Mouse (Mus musculus): ENCODE results near the gene Ppp1r1c. TPM values are rescaled to one million over a fixed set of nuclear protein-coding genes. Genes with fewer than 3 reads are reported as not detected.

The Ppp1r1c gene
- polyA plus RNA-seq, 2 experiments: not detected

GRCm38 (mm10) chr2:79713662-79714091 is 6.1 kb downstream of the Ppp1r1c start:
- ATAC-seq (ENCODE audit: insufficient read depth) (no peak), DNase-seq (ENCODE audit: low read depth in 3 of 3, low spot score in 3 of 3) (peak in 1 of 3 experiments; percentile 16)
- Histone ChIP-seq H3K9me3 (ENCODE audit: control insufficient read depth, low read length) (no peaks in the 10 kb centered on the region), H3K36me3 (replicated peaks; ENCODE audit: control insufficient read depth, insufficient read depth, low read depth) (no peaks in the 10 kb centered on the region), H3K9ac (replicated peaks) (no peak overlapping the region), H3K4me1 (replicated peaks; ENCODE audit: control insufficient read depth in 2 of 2, insufficient read depth in 2 of 2, low read length in 1 of 2) (no peaks in the 10 kb centered on the region), H3K27ac (no peak overlapping the region), H3K27me3 (ENCODE audit: control insufficient read depth, insufficient read depth, low read length) (no peaks in the 10 kb centered on the region), H3K4me3 (ENCODE audit: insufficient read depth in 1 of 2, low read depth in 2 of 2, low read length in 2 of 2) (no peak overlapping the region), H3K4me2 (ENCODE audit: low read depth) (no peak overlapping the region)
- TF ChIP-seq CTCF (IDR thresholded peaks at IDR 0.05; ENCODE audit: low read depth) (no peak), EP300 (IDR thresholded peaks at IDR 0.05; ENCODE audit: low read depth) (no peak)
- WGBS (ENCODE audit: insufficient replicate concordance): 6% methylated on average over 3 of the region's 3 CpGs

GRCm38 (mm10) chr2:79714745-79715144 is 7.2 kb downstream of the Ppp1r1c start:
- H3K4me2 ChIP-seq (ENCODE audit: low read depth): no peak overlapping the region
- no peak overlapping the region for H3K27ac ChIP-seq
- DNase-seq (ENCODE audit: low read depth in 3 of 3, low spot score in 3 of 3) (no peak), ATAC-seq (ENCODE audit: insufficient read depth) (no peak)
- H3K9ac ChIP-seq (replicated peaks): no peak overlapping the region
- 73% methylated on average over 6 of the region's 6 CpGs for WGBS (ENCODE audit: insufficient replicate concordance)
- H3K9me3 ChIP-seq (ENCODE audit: control insufficient read depth, low read length): no peaks in the 10 kb centered on the region
- H3K27me3 ChIP-seq (ENCODE audit: control insufficient read depth, insufficient read depth, low read length): no peaks in the 10 kb centered on the region
- H3K36me3 ChIP-seq (replicated peaks; ENCODE audit: control insufficient read depth, insufficient read depth, low read depth): no peaks in the 10 kb centered on the region
- TF ChIP-seq EP300 (IDR thresholded peaks at IDR 0.05; ENCODE audit: low read depth) (no peak), CTCF (IDR thresholded peaks at IDR 0.05; ENCODE audit: low read depth) (no peak)
- H3K4me1 ChIP-seq (replicated peaks; ENCODE audit: control insufficient read depth in 2 of 2, insufficient read depth in 2 of 2, low read length in 1 of 2): no peaks in the 10 kb centered on the region
- H3K4me3 ChIP-seq (ENCODE audit: insufficient read depth in 1 of 2, low read depth in 2 of 2, low read length in 2 of 2): no peak overlapping the region

- DNase-seq (ENCODE audit: low read depth in 3 of 3, low spot score in 3 of 3): no peak
These were observed 8.3 kb downstream of the Ppp1r1c start for GRCm38 (mm10) chr2:79715925-79716324.

GRCm38 (mm10) chr2:79717846-79718245 is 10.3 kb downstream of the Ppp1r1c start:
- Histone ChIP-seq H3K36me3 (replicated peaks; ENCODE audit: control insufficient read depth, insufficient read depth, low read depth) (no peaks in the 10 kb centered on the region), H3K4me3 (ENCODE audit: insufficient read depth in 1 of 2, low read depth in 2 of 2, low read length in 2 of 2) (no peak overlapping the region), H3K9ac (replicated peaks) (no peak overlapping the region), H3K9me3 (ENCODE audit: control insufficient read depth, low read length) (no peaks in the 10 kb centered on the region), H3K4me1 (replicated peaks; ENCODE audit: control insufficient read depth in 2 of 2, insufficient read depth in 2 of 2, low read length in 1 of 2) (no peaks in the 10 kb centered on the region), H3K27me3 (ENCODE audit: control insufficient read depth, insufficient read depth, low read length) (no peaks in the 10 kb centered on the region), H3K4me2 (ENCODE audit: low read depth) (no peak overlapping the region), H3K27ac (no peak overlapping the region)
- TF ChIP-seq CTCF (IDR thresholded peaks at IDR 0.05; ENCODE audit: low read depth) (no peak), EP300 (IDR thresholded peaks at IDR 0.05; ENCODE audit: low read depth) (no peak)
- DNase-seq (ENCODE audit: low read depth in 3 of 3, low spot score in 3 of 3) (no peak), ATAC-seq (ENCODE audit: insufficient read depth) (no peak)

More at GRCm38 (mm10) chr2:79715925-79716324, 8.3 kb downstream of the Ppp1r1c start:
- ATAC-seq (ENCODE audit: insufficient read depth): no peak
- Histone ChIP-seq H3K4me2 (ENCODE audit: low read depth) (no peak overlapping the region), H3K9ac (replicated peaks) (no peak overlapping the region), H3K27ac (no peak overlapping the region), H3K9me3 (ENCODE audit: control insufficient read depth, low read length) (no peaks in the 10 kb centered on the region), H3K36me3 (replicated peaks; ENCODE audit: control insufficient read depth, insufficient read depth, low read depth) (no peaks in the 10 kb centered on the region), H3K4me3 (ENCODE audit: insufficient read depth in 1 of 2, low read depth in 2 of 2, low read length in 2 of 2) (no peak overlapping the region), H3K4me1 (replicated peaks; ENCODE audit: control insufficient read depth in 2 of 2, insufficient read depth in 2 of 2, low read length in 1 of 2) (no peaks in the 10 kb centered on the region), H3K27me3 (ENCODE audit: control insufficient read depth, insufficient read depth, low read length) (no peaks in the 10 kb centered on the region)
- TF ChIP-seq EP300 (IDR thresholded peaks at IDR 0.05; ENCODE audit: low read depth) (no peak), CTCF (IDR thresholded peaks at IDR 0.05; ENCODE audit: low read depth) (no peak)
- 67% methylated on average over 2 of the region's 2 CpGs for WGBS (ENCODE audit: insufficient replicate concordance)

GRCm38 (mm10) chr2:79722415-79722814 is 14.8 kb downstream of the Ppp1r1c start:
- TF ChIP-seq CTCF (IDR thresholded peaks at IDR 0.05; ENCODE audit: low read depth) (no peak), EP300 (IDR thresholded peaks at IDR 0.05; ENCODE audit: low read depth) (no peak)
- Histone ChIP-seq H3K27me3 (ENCODE audit: control insufficient read depth, insufficient read depth, low read length) (no peaks in the 10 kb centered on the region), H3K4me2 (ENCODE audit: low read depth) (no peak overlapping the region), H3K9ac (replicated peaks) (no peak overlapping the region), H3K4me3 (ENCODE audit: insufficient read depth in 1 of 2, low read depth in 2 of 2, low read length in 2 of 2) (no peak overlapping the region), H3K27ac (no peak overlapping the region), H3K36me3 (replicated peaks; ENCODE audit: control insufficient read depth, insufficient read depth, low read depth) (no peaks in the 10 kb centered on the region), H3K9me3 (ENCODE audit: control insufficient read depth, low read length) (no peaks in the 10 kb centered on the region), H3K4me1 (replicated peaks; ENCODE audit: control insufficient read depth in 2 of 2, insufficient read depth in 2 of 2, low read length in 1 of 2) (no peaks in the 10 kb centered on the region)
- 38% methylated on average over 1 of the region's 1 CpGs for WGBS (ENCODE audit: insufficient replicate concordance)
- ATAC-seq (ENCODE audit: insufficient read depth) (peak; percentile 23; the same call in 1 of the 2 replicates), DNase-seq (ENCODE audit: low read depth in 3 of 3, low spot score in 3 of 3) (no peak)
